Mouse (Mus musculus) kidney, adult 9 months (tissue): Measurements from ENCODE around the gene Nt5c3.

Experiments used
- DNase-seq: peaks from one replicate; pipeline ENCODE4 v3.0.0; 2022

Gene Nt5c3

GRCm38 (mm10) chr6:56832830-56833229 is 90.9 kb downstream of the Nt5c3 start:
- no peak for DNase-seq

- no peak for DNase-seq
Measured at GRCm38 (mm10) chr6:56832407-56832796, 91.3 kb downstream of the Nt5c3 start.
